8 mouse cellular contexts compared by ENCODE assay signal in genomic region chr8:126547841-126548240, GRCm38 (mm10). TPM values are rescaled to one million over a fixed set of nuclear protein-coding genes. Genes with fewer than 3 reads are reported as not detected.
DNase-seq lines count a peak whose midpoint lies in the region; ATAC-seq lines count a peak whose summit lies in the region.
"Had no signal": no experiment of that assay in that cellular context is flagged by ENCODE, and none has a peak within 500 bp of the region (broad histone marks: within the 10 kb centered on the region; RNA-seq: fewer than 3 reads in every experiment).

No protein-coding gene starts in this region.

- H3K27ac ChIP-seq in hindbrain, embryonic 11.5 days (ENCODE audit: low read depth, low read length): no peak overlapping the region

- no peak for ATAC-seq in hindbrain, embryonic 11.5 days (ENCODE audit: low FRiP score)
- no peak for ATAC-seq in CD4-positive, CD25-positive, alpha-beta regulatory T cell, adult 4 months

- H3K9ac ChIP-seq in hindbrain, embryonic 11.5 days (ENCODE audit: low read depth, low read length): no peak overlapping the region

- DNase-seq in urinary bladder, postnatal 14 days (ENCODE audit: low spot score): peak; percentile 59
- no peak for DNase-seq in urinary bladder, adult 2 months (ENCODE audit: low spot score)
- DNase-seq in heart, adult 11 months: peak; percentile 98
- peak; percentile 43 to 53 for DNase-seq in kidney, postnatal 36 days
- DNase-seq in hindbrain, embryonic 11.5 days (ENCODE audit: low spot score): no peak
- DNase-seq in ovary, postnatal 36 days (ENCODE audit: low spot score): no peak

- no peaks in the 10 kb centered on the region for H3K4me1 ChIP-seq in hindbrain, embryonic 11.5 days (replicated peaks; ENCODE audit: control insufficient read depth, insufficient read depth, low read length)

- H3K4me2 ChIP-seq in hindbrain, embryonic 11.5 days (replicated peaks; ENCODE audit: low read depth, low read length): no peak overlapping the region
- H3K4me2 ChIP-seq: midbrain, embryonic 11.5 days had no signal

- no peaks in the 10 kb centered on the region for H3K27me3 ChIP-seq in hindbrain, embryonic 11.5 days (ENCODE audit: control insufficient read depth, insufficient read depth, low read length)

- H3K9me3 ChIP-seq in hindbrain, embryonic 11.5 days (ENCODE audit: control insufficient read depth, low read length): no peaks in the 10 kb centered on the region

- H3K4me3 ChIP-seq in hindbrain, embryonic 11.5 days (ENCODE audit: low read depth, low read length): no peak overlapping the region

- no peaks in the 10 kb centered on the region for H3K36me3 ChIP-seq in hindbrain, embryonic 11.5 days (ENCODE audit: control insufficient read depth, insufficient read depth, low read length)

- WGBS in hindbrain, embryonic 11.5 days: 76% methylated on average over 3 of the region's 3 CpGs

RNA-seq across cellular contexts. Expression of gene Irf2bp2, which starts 45.9 kb away (rescaled TPM):
- polyA plus RNA-seq in urinary bladder, adult 2 months (2012; rRNA removed): 33.4 and 35.5 TPM in 2 replicates
- 4.8 and 5.5 TPM in 2 replicates for polyA plus RNA-seq in hindbrain, embryonic 11.5 days (2014; fragmentation: Nextera tagmentation; extraction: Ambion mirVana)
- polyA plus RNA-seq in CD4-positive, CD25-positive, alpha-beta regulatory T cell, adult 4 months (2017; shearing (Covaris generic)): 10 to 100 TPM; 15.5 to 22.4 TPM

Comparison
In these comparisons a context has a peak if more than half of its experiments do, and no peak if none do; other contexts are left out.
1. DNase-seq: peak in urinary bladder, postnatal 14 days (single experiment), heart, adult 11 months (single experiment) and kidney, postnatal 36 days (2 of 2); none in urinary bladder, adult 2 months (single experiment), hindbrain, embryonic 11.5 days (single experiment) and ovary, postnatal 36 days (single experiment).